Comparison of ENCODE assay signal across 19 mouse cellular contexts in genomic region chr16:26950209-26950608, GRCm38 (mm10). TPM values are rescaled to one million over a fixed set of nuclear protein-coding genes. Genes with fewer than 3 reads are reported as not detected.
DNase-seq lines count a peak whose midpoint lies in the region; ATAC-seq and TF ChIP-seq lines count a peak whose summit lies in the region.
"Had no signal": no experiment of that assay in that cellular context is flagged by ENCODE, and none has a peak within 500 bp of the region (broad histone marks: within the 10 kb centered on the region; RNA-seq: fewer than 3 reads in every experiment).

No protein-coding gene starts in this region.

- peak; percentile 42 for TF ChIP-seq CTCF in intestine, postnatal 0 days (IDR thresholded peaks at IDR 0.05; ENCODE audit: low read depth)
- TF ChIP-seq CTCF in Patski (IDR thresholded peaks at IDR 0.05), result peak; percentile 38

- no peaks in the 10 kb centered on the region for H3K36me3 ChIP-seq in intestine, postnatal 0 days (ENCODE audit: control insufficient read depth, insufficient read depth)
- H3K36me3 ChIP-seq in intestine, embryonic 15.5 days, result no peaks in the 10 kb centered on the region
- H3K36me3 ChIP-seq in midbrain, embryonic 14.5 days (ENCODE audit: control insufficient read depth, insufficient read depth, low read length), result no peaks in the 10 kb centered on the region
- H3K36me3 ChIP-seq in midbrain, embryonic 11.5 days (ENCODE audit: control insufficient read depth, insufficient read depth, low read length), result no peaks in the 10 kb centered on the region
- H3K36me3 ChIP-seq: embryonic facial prominence, embryonic 10.5 days; limb, embryonic 13.5 days; midbrain, embryonic 12.5 days had no signal

- in situ Hi-C loops in Patski (cut with MboI; ENCODE audit: low pct_unique_long_range_greater_than_20kb), result loop anchor here (25.0 kb wide), 1 partner anchor 713 kb away; no protein-coding TSS in a partner anchor

- ATAC-seq in intestine, postnatal 0 days, result no peak
- no peak for ATAC-seq in intestine, embryonic 15.5 days
- no peak for ATAC-seq in midbrain, embryonic 14.5 days (ENCODE audit: low FRiP score, low TSS enrichment)
- no peak for ATAC-seq in midbrain, embryonic 11.5 days (ENCODE audit: low FRiP score)
- ATAC-seq in Patski, result no peak
- no peak for ATAC-seq in activated CD4-positive, CD25-positive, alpha-beta regulatory T cell, adult 4 months
- ATAC-seq: CD4-positive, CD25-positive, alpha-beta regulatory T cell, adult 4 months had no signal

- no peak overlapping the region for H3K4me3 ChIP-seq in intestine, postnatal 0 days (ENCODE audit: low read depth, low read length)
- H3K4me3 ChIP-seq in intestine, embryonic 15.5 days (replicated peaks), result no peak overlapping the region
- H3K4me3 ChIP-seq in midbrain, embryonic 14.5 days (replicated peaks; ENCODE audit: low read depth, low read length), result no peak overlapping the region
- no peak overlapping the region for H3K4me3 ChIP-seq in midbrain, embryonic 11.5 days (ENCODE audit: low read depth, low read length)
- H3K4me3 ChIP-seq: embryonic facial prominence, embryonic 10.5 days; limb, embryonic 13.5 days; midbrain, embryonic 12.5 days had no signal

- no peak overlapping the region for H3K27ac ChIP-seq in intestine, postnatal 0 days (ENCODE audit: low read depth, low read length)
- no peak overlapping the region for H3K27ac ChIP-seq in intestine, embryonic 15.5 days
- H3K27ac ChIP-seq in midbrain, embryonic 14.5 days (replicated peaks; ENCODE audit: low read depth, low read length), result no peak overlapping the region
- no peak overlapping the region for H3K27ac ChIP-seq in midbrain, embryonic 11.5 days (ENCODE audit: low read depth, low read length)
- H3K27ac ChIP-seq: embryonic facial prominence, embryonic 10.5 days; limb, embryonic 13.5 days; midbrain, embryonic 12.5 days had no signal

- no peaks in the 10 kb centered on the region for H3K4me1 ChIP-seq in intestine, postnatal 0 days (replicated peaks; ENCODE audit: control insufficient read depth, insufficient read depth, low read length)
- no peaks in the 10 kb centered on the region for H3K4me1 ChIP-seq in intestine, embryonic 15.5 days (replicated peaks)
- H3K4me1 ChIP-seq in midbrain, embryonic 14.5 days (ENCODE audit: control insufficient read depth, insufficient read depth, low read length), result no peaks in the 10 kb centered on the region
- H3K4me1 ChIP-seq in midbrain, embryonic 11.5 days (ENCODE audit: control insufficient read depth, insufficient read depth, low read length), result no peaks in the 10 kb centered on the region
- H3K4me1 ChIP-seq: embryonic facial prominence, embryonic 10.5 days; limb, embryonic 13.5 days; midbrain, embryonic 12.5 days had no signal

- WGBS in intestine, postnatal 0 days, result 38% methylated on average over 4 of the region's 4 CpGs
- WGBS in intestine, embryonic 15.5 days, result 38% methylated on average over 4 of the region's 4 CpGs
- WGBS in midbrain, embryonic 14.5 days, result 63% methylated on average over 4 of the region's 4 CpGs
- 64% methylated on average over 4 of the region's 4 CpGs for WGBS in midbrain, embryonic 11.5 days

- CTCF ChIA-PET in Patski (lab: Charles Lee), result no interaction called here

- intact Hi-C loops in heart, postnatal 25 days (cut with DNase I), result no loop called here

- H3K9me3 ChIP-seq in intestine, postnatal 0 days (ENCODE audit: control insufficient read depth), result no peaks in the 10 kb centered on the region
- H3K9me3 ChIP-seq in intestine, embryonic 15.5 days, result no peaks in the 10 kb centered on the region
- no peaks in the 10 kb centered on the region for H3K9me3 ChIP-seq in midbrain, embryonic 14.5 days (ENCODE audit: control insufficient read depth, low read length)
- H3K9me3 ChIP-seq in midbrain, embryonic 11.5 days (ENCODE audit: control insufficient read depth, low read length), result no peaks in the 10 kb centered on the region
- H3K9me3 ChIP-seq: embryonic facial prominence, embryonic 10.5 days; limb, embryonic 13.5 days; midbrain, embryonic 12.5 days had no signal

- no peak overlapping the region for H3K4me2 ChIP-seq in intestine, postnatal 0 days (replicated peaks; ENCODE audit: low read depth)
- H3K4me2 ChIP-seq in intestine, embryonic 15.5 days (replicated peaks), result no peak overlapping the region
- H3K4me2 ChIP-seq in midbrain, embryonic 14.5 days (ENCODE audit: low read length), result no peak overlapping the region
- no peak overlapping the region for H3K4me2 ChIP-seq in midbrain, embryonic 11.5 days
- H3K4me2 ChIP-seq: limb, embryonic 13.5 days; midbrain, embryonic 12.5 days had no signal

- no peaks in the 10 kb centered on the region for H3K27me3 ChIP-seq in intestine, postnatal 0 days (replicated peaks; ENCODE audit: control insufficient read depth, insufficient read depth, low read length)
- no peaks in the 10 kb centered on the region for H3K27me3 ChIP-seq in intestine, embryonic 15.5 days (replicated peaks)
- no peaks in the 10 kb centered on the region for H3K27me3 ChIP-seq in midbrain, embryonic 14.5 days (ENCODE audit: control insufficient read depth, insufficient read depth, low read length)
- no peaks in the 10 kb centered on the region for H3K27me3 ChIP-seq in midbrain, embryonic 11.5 days (ENCODE audit: control insufficient read depth, insufficient read depth, low read length)
- peaks cover 11% of the 10 kb centered on the region for H3K27me3 ChIP-seq in Patski
- H3K27me3 ChIP-seq: limb, embryonic 13.5 days; midbrain, embryonic 12.5 days had no signal

- peak; percentile 25 for DNase-seq in midbrain, embryonic 14.5 days
- DNase-seq in midbrain, embryonic 11.5 days (ENCODE audit: low spot score, missing footprints), result no peak
- DNase-seq in Patski (ENCODE audit: low read depth, low spot score), result no peak
- peak; percentile 1 for DNase-seq in mesoderm, embryonic 11.5 days (ENCODE audit: low read depth, low spot score)
- DNase-seq in heart, postnatal 25 days (ENCODE audit: low spot score), result no peak
- DNase-seq: cerebellum, adult 18-20 months; heart, adult 18-20 months; kidney, postnatal 25 days; layer of hippocampus, postnatal 36 days; lung, postnatal 10 days had no signal

- POLR2A ChIA-PET in Patski (lab: Charles Lee), result no interaction called here

- no peak overlapping the region for H3K9ac ChIP-seq in intestine, postnatal 0 days (ENCODE audit: low read depth, low read length)
- no peak overlapping the region for H3K9ac ChIP-seq in intestine, embryonic 15.5 days
- no peak overlapping the region for H3K9ac ChIP-seq in midbrain, embryonic 14.5 days (replicated peaks; ENCODE audit: low read length)
- no peak overlapping the region for H3K9ac ChIP-seq in midbrain, embryonic 11.5 days (ENCODE audit: low read length)
- H3K9ac ChIP-seq: limb, embryonic 13.5 days; midbrain, embryonic 12.5 days had no signal

RNA-seq across cellular contexts. Expression of gene Gmnc, which starts 41.2 kb away (rescaled TPM):
- not detected in 2 replicates for polyA plus RNA-seq in intestine, postnatal 0 days (2015; fragmentation: Nextera tagmentation; extraction: Ambion mirVana)
- polyA plus RNA-seq in intestine, embryonic 15.5 days (2015; fragmentation: Nextera tagmentation; extraction: Ambion mirVana), result 0.04 TPM in 1 of 2 replicates, not detected in the other
- 0.12 TPM in 1 of 2 replicates, not detected in the other for polyA plus RNA-seq in midbrain, embryonic 14.5 days (2014; fragmentation: Nextera tagmentation; extraction: Ambion mirVana)
- not detected in 2 replicates for polyA plus RNA-seq in midbrain, embryonic 11.5 days (2014; fragmentation: Nextera tagmentation; extraction: Ambion mirVana)
- not detected for polyA plus RNA-seq in Patski (2021)
- total RNA-seq in heart, postnatal 25 days (2021), result under 1 TPM; 0.17 to 0.23 TPM
- polyA plus RNA-seq in activated CD4-positive, CD25-positive, alpha-beta regulatory T cell, adult 4 months (2017; shearing (Covaris generic)), result not detected
- total RNA-seq: heart, postnatal 10 days had no signal
- polyA plus RNA-seq: CD4-positive, CD25-positive, alpha-beta regulatory T cell, adult 4 months; midbrain, embryonic 12.5 days; thymus, postnatal 0 days had no signal

Comparison
In these comparisons a context has a peak if more than half of its experiments do, and no peak if none do; other contexts are left out.
1. DNase-seq: peak in midbrain, embryonic 14.5 days (single experiment) and mesoderm, embryonic 11.5 days (single experiment); none in midbrain, embryonic 11.5 days (single experiment), Patski (single experiment) and heart, postnatal 25 days (single experiment).